Mouse (Mus musculus) thymus, adult 2 months (tissue): ENCODE results near the gene Slc39a11. TPM values are rescaled to one million over a fixed set of nuclear protein-coding genes. Genes with fewer than 3 reads are reported as not detected.

Experiments
- DNase-seq: peaks from one replicate; pipeline ENCODE4 v3.0.0; 2021
- H3K27ac ChIP-seq: fragments of 200-500 bp; 2 replicates; pipeline ENCODE4 v1.5.1; 2012; ENCODE audit warnings: low read length, control low read depth; ENCODE audit not compliant: control insufficient read depth, insufficient read depth
- H3K27me3 ChIP-seq: fragments of 200-500 bp; 2 replicates; pipeline ENCODE4 v1.6.1; 2012; ENCODE audit warnings: mild to moderate bottlenecking, low read length, moderate library complexity, mixed read lengths; ENCODE audit not compliant: control insufficient read depth, insufficient read depth
- H3K36me3 ChIP-seq: fragments of 200-500 bp; 2 replicates; pipeline ENCODE4 v1.6.1; 2012; ENCODE audit warnings: mild to moderate bottlenecking, low read length, moderate library complexity; ENCODE audit not compliant: control insufficient read depth, insufficient read depth
- H3K4me1 ChIP-seq: fragments of 200-500 bp; replicated peaks from 2 replicates; pipeline ENCODE4 v1.6.1; 2012; ENCODE audit warnings: low read length; ENCODE audit not compliant: control insufficient read depth, insufficient read depth
- H3K4me3 ChIP-seq: fragments of 200-500 bp; 2 replicates; pipeline ENCODE4 v1.5.1; 2012; ENCODE audit warnings: mild to moderate bottlenecking, low read length, control low read depth, moderate library complexity; ENCODE audit not compliant: control insufficient read depth, insufficient read depth
- CTCF ChIP-seq: fragments of 200-500 bp; IDR thresholded peaks from 2 replicates; pipeline ENCODE4 v1.5.1; 2012; ENCODE audit warnings: mild to moderate bottlenecking, control low read depth, low read length, moderate library complexity, borderline replicate concordance; ENCODE audit not compliant: control insufficient read depth, poor library complexity, insufficient read depth; ENCODE audit errors: extremely low read depth
- POLR2A ChIP-seq: fragments of 200-500 bp; IDR thresholded peaks from 2 replicates; pipeline ENCODE4 v1.6.1; 2012; ENCODE audit warnings: mild to moderate bottlenecking, low read length, control low read depth, moderate library complexity; ENCODE audit not compliant: control insufficient read depth, poor library complexity, insufficient read depth; ENCODE audit errors: extremely low read depth
- WGBS: fragments of 180-500 bp; shearing (Covaris S2); methylation state at CpG from one replicate; pipeline ENCODE4 v1.1.7; 2018; 5-methylcytosine and 5-hydroxymethylcytosine counted together
- polyA plus RNA-seq: library from polyadenylated mRNA; depleted of rRNA; stranded (reverse); fragments of >200 nt; gene quantifications from 2 replicates; pipeline ENCODE4 v1.2.3, GENCODE M21; 2012

Gene Slc39a11
- polyA plus RNA-seq, 1 experiment: 18.0 TPM

- TF ChIP-seq CTCF: no peak
- 93% methylated on average over 3 of the region's 3 CpGs for WGBS
Measured at GRCm38 (mm10) chr11:113597632-113598031, 52.2 kb downstream of the Slc39a11 start.

GRCm38 (mm10) chr11:113595144-113595543 is 54.7 kb downstream of the Slc39a11 start:
- no peak for DNase-seq
- no peaks in the 10 kb centered on the region for H3K36me3 ChIP-seq
- 92% methylated on average over 5 of the region's 5 CpGs for WGBS
- no peaks in the 10 kb centered on the region for H3K27me3 ChIP-seq
- no peak overlapping the region for H3K4me3 ChIP-seq
- no peak for TF ChIP-seq CTCF
- no peak for TF ChIP-seq POLR2A
- no peaks in the 10 kb centered on the region for H3K4me1 ChIP-seq
- H3K27ac ChIP-seq: no peak overlapping the region

More at GRCm38 (mm10) chr11:113597632-113598031, 52.2 kb downstream of the Slc39a11 start:
- Histone ChIP-seq H3K4me1 (no peaks in the 10 kb centered on the region), H3K4me3 (no peak overlapping the region), H3K27me3 (no peaks in the 10 kb centered on the region), H3K27ac (no peak overlapping the region), H3K36me3 (no peaks in the 10 kb centered on the region)
- DNase-seq: no peak

DNA sequence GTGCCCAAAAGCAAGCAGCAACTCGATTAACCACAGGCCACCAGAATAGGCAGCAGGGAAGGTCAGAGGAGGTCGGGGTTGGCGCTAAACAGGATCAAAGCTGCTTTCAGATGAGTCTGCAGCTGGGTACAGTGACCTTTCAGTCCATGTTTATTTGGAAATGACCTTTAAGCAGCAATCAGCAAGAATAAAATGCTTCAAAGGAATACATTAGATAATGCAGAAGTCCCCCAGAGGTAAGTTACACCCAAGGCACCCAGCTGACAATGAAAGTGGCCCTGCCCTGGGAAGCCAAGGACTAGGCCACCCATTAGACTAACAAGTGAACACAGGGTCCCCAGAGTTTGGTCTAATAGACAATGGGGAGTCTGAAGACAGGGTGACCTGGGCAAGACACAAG is 60.9 kb downstream of the Slc39a11 start:
- Histone ChIP-seq H3K36me3 (no peaks in the 10 kb centered on the region), H3K27me3 (no peaks in the 10 kb centered on the region), H3K4me1 (no peaks in the 10 kb centered on the region), H3K27ac (no peak overlapping the region), H3K4me3 (no peak overlapping the region)
- WGBS: 72% methylated on average over 3 of the region's 3 CpGs
- no peak for DNase-seq
- TF ChIP-seq POLR2A (no peak), CTCF (no peak)

DNA sequence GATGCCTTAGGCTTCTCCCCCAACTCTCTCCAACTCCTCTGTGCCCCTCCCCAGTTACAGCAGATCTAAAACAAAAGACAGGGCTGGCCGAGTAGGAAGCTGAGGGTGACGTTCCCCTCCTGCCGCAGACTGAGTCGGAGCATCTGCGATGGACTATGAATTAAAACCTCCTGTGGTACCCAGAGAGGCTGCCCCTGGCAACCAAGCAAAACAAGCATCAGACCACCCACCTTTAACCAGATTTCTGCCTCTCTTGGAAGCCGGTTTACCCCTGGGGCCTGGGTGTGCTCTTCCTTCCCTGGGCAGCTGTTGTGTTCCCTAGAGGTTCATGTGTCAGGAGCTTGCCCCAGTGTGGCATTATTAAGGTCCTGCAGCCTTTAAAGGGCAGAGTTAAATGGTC is 63.5 kb downstream of the Slc39a11 start:
- 94% methylated on average over 6 of the region's 6 CpGs for WGBS
- Histone ChIP-seq H3K27ac (no peak overlapping the region), H3K36me3 (no peaks in the 10 kb centered on the region), H3K27me3 (no peaks in the 10 kb centered on the region), H3K4me1 (no peaks in the 10 kb centered on the region), H3K4me3 (no peak overlapping the region)
- TF ChIP-seq POLR2A (no peak), CTCF (no peak)
- no peak for DNase-seq

DNA sequence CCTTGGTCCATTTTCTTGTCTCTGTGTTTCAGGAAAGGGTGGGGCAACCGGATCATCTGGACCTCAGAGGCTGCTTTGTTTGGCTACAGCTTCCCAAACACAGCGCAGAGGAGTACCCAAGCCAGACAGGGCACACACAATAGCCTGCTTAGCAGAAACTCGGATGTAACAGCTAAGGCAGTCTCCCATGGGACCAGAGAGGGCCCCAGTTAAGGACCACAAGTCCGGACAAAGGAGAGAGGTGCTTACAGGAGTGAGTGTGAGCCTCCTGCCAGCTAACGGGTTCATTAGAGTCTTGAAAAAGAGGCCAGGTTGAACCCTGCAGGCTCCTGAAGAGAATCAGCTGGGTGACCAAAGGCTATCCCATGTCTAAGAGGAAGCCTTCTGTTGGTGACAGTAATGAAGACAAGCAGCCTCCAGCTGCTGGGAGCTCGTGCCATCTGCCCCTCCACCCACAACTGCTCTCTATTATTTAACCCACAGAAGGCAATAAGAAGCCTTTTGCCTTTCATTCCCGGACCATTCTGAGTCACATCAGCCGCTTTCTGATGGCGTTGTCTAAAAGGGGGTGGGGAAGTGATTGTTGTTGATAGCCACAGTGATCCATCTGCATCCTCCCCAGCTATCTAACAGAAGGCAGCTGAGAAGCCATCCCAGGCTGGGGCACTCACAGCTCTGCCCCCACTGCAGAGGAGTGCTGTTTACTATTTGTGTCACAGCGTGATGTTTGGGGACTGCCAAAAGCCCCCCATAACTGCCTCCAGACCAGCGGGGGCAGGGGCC is 65.8 kb downstream of the Slc39a11 start:
- TF ChIP-seq CTCF (no peak), POLR2A (no peak)
- 83% methylated on average over 11 of the region's 11 CpGs for WGBS
- Histone ChIP-seq H3K27me3 (no peaks in the 10 kb centered on the region), H3K4me3 (no peak overlapping the region), H3K27ac (no peak overlapping the region), H3K36me3 (no peaks in the 10 kb centered on the region), H3K4me1 (no peaks in the 10 kb centered on the region)
- DNase-seq: no peak

GRCm38 (mm10) chr11:113577221-113577620 is 72.7 kb downstream of the Slc39a11 start:
- Histone ChIP-seq H3K27ac (no peak overlapping the region), H3K4me1 (peaks cover 11% of the 10 kb centered on the region; the same call in 1 of the 2 replicates), H3K36me3 (no peaks in the 10 kb centered on the region), H3K27me3 (no peaks in the 10 kb centered on the region), H3K4me3 (no peak overlapping the region)
- TF ChIP-seq CTCF (no peak), POLR2A (no peak)
- DNase-seq: no peak
- WGBS: 94% methylated on average over 4 of the region's 4 CpGs

GRCm38 (mm10) chr11:113572641-113573040 is 77.2 kb downstream of the Slc39a11 start:
- Histone ChIP-seq H3K36me3 (no peaks in the 10 kb centered on the region), H3K4me1 (peaks cover 11% of the 10 kb centered on the region; the same call in 1 of the 2 replicates), H3K4me3 (no peak overlapping the region), H3K27me3 (no peaks in the 10 kb centered on the region), H3K27ac (no peak overlapping the region)
- TF ChIP-seq POLR2A (no peak), CTCF (no peak)
- no peak for DNase-seq
- WGBS: 95% methylated on average over 6 of the region's 6 CpGs
